Comparison of ENCODE assay signal across 31 mouse cellular contexts in the genomic region with DNA sequence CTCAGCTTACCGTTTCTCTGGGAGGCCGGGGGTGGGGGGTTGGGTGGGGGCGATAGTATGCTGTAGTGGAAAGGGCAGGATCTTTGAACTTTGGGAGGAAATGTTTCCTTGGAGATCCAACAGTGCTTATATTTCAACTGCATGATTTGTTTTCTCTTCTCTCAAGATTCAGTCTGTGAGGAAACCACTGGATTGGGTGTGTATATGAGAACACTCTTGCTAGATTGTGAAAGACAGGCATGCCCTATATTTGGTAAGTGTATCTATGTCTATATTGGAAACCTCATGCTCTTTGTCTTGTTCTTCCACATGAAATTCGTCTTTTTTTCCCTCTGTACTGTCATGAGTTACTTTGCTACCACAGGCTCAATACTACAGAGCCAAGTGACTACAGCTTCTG. TPM values are rescaled to one million over a fixed set of nuclear protein-coding genes. Genes with fewer than 3 reads are reported as not detected.
DNase-seq lines count a peak whose midpoint lies in the region; ATAC-seq and TF ChIP-seq lines count a peak whose summit lies in the region.
"Had no signal": no experiment of that assay in that cellular context is flagged by ENCODE, and none has a peak within 500 bp of the region (broad histone marks: within the 10 kb centered on the region; RNA-seq: fewer than 3 reads in every experiment).

No protein-coding gene starts in this region.

- no peak for ATAC-seq in embryonic facial prominence, embryonic 12.5 days (ENCODE audit: insufficient number of reproducible peaks, insufficient read depth, low FRiP score, low TSS enrichment)
- ATAC-seq in lung, postnatal 0 days = peak; percentile 43; the same call in 1 of the 2 replicates
- 0 out of 2 replicates have a peak, but pooled peaks have one; percentile 26 for ATAC-seq in embryonic facial prominence, embryonic 13.5 days (ENCODE audit: insufficient number of reproducible peaks, insufficient read depth, low FRiP score, low TSS enrichment, low read depth)
- ATAC-seq in hindbrain, embryonic 14.5 days (ENCODE audit: low FRiP score) = no peak
- ATAC-seq: forebrain, embryonic 13.5 days; forebrain, embryonic 16.5 days; hindbrain, postnatal 0 days; inflammation-experienced regulatory T-cells, adult 6 months; intestine, embryonic 16.5 days; Patski had no signal

- no peak for TF ChIP-seq EP300 in lung, postnatal 0 days (IDR thresholded peaks at IDR 0.05)

- 55% methylated on average over 4 of the region's 4 CpGs for WGBS in embryonic facial prominence, embryonic 12.5 days
- 66% methylated on average over 4 of the region's 4 CpGs for WGBS in embryonic facial prominence, embryonic 10.5 days
- 39% methylated on average over 4 of the region's 4 CpGs for whole genome bisulfite sequencing in lung, postnatal 0 days
- WGBS in embryonic facial prominence, embryonic 13.5 days = 43% methylated on average over 4 of the region's 4 CpGs
- WGBS in hindbrain, embryonic 14.5 days = 80% methylated on average over 4 of the region's 4 CpGs

- no peak for DNase-seq in embryonic facial prominence, embryonic 10.5 days (ENCODE audit: low spot score)
- peak; percentile 54 for DNase-seq in lung, postnatal 0 days (ENCODE audit: low spot score)
- DNase-seq in lung, postnatal 10 days = no peak
- peak; percentile 68 for DNase-seq in fat pad, adult 2 months (ENCODE audit: extremely low read depth, low read depth, low spot score)
- no peak for DNase-seq in frontal cortex, adult 2 months (ENCODE audit: extremely low spot score in 1 of 2, low spot score in 1 of 2)
- DNase-seq in hindbrain, embryonic 14.5 days (ENCODE audit: low spot score) = no peak
- DNase-seq: cerebellum, adult 11 months; cerebellum, adult 2 months; cerebellum, postnatal 10 days; cerebellum, postnatal 36 days; embryo, embryonic 11 days; gastrocnemius, adult 2 months; gastrocnemius, postnatal 14 days; heart, adult 11 months had no signal

- H3K4me3 ChIP-seq in embryonic facial prominence, embryonic 12.5 days = no peak overlapping the region
- H3K4me3 ChIP-seq in embryonic facial prominence, embryonic 10.5 days = no peak overlapping the region
- H3K4me3 ChIP-seq in lung, postnatal 0 days (ENCODE audit: low read depth, low read length) = no peak overlapping the region
- H3K4me3 ChIP-seq in embryonic facial prominence, embryonic 13.5 days = no peak overlapping the region
- H3K4me3 ChIP-seq in hindbrain, embryonic 14.5 days (replicated peaks; ENCODE audit: low read length) = no peak overlapping the region
- H3K4me3 ChIP-seq: forebrain, embryonic 10.5 days; forebrain, embryonic 13.5 days; gastrocnemius, adult 2 months; hindbrain, embryonic 13.5 days had no signal

- no peaks in the 10 kb centered on the region for H3K4me1 ChIP-seq in embryonic facial prominence, embryonic 12.5 days
- peaks cover 12% of the 10 kb centered on the region for H3K4me1 ChIP-seq in embryonic facial prominence, embryonic 10.5 days
- no peaks in the 10 kb centered on the region for H3K4me1 ChIP-seq in lung, postnatal 0 days (ENCODE audit: insufficient read depth, low read depth, low read length)
- H3K4me1 ChIP-seq in embryonic facial prominence, embryonic 13.5 days = peaks cover 16% of the 10 kb centered on the region
- H3K4me1 ChIP-seq in hindbrain, embryonic 14.5 days (replicated peaks; ENCODE audit: control insufficient read depth, insufficient read depth, low read length) = no peaks in the 10 kb centered on the region
- H3K4me1 ChIP-seq: forebrain, embryonic 10.5 days; forebrain, embryonic 13.5 days; hindbrain, embryonic 13.5 days had no signal

- H3K9ac ChIP-seq in embryonic facial prominence, embryonic 12.5 days = no peak overlapping the region
- H3K9ac ChIP-seq in lung, postnatal 0 days (replicated peaks; ENCODE audit: low read depth) = no peak overlapping the region
- H3K9ac ChIP-seq in embryonic facial prominence, embryonic 13.5 days = no peak overlapping the region
- H3K9ac ChIP-seq in hindbrain, embryonic 14.5 days = no peak overlapping the region
- H3K9ac ChIP-seq: forebrain, embryonic 13.5 days; hindbrain, embryonic 13.5 days had no signal

- H3K36me3 ChIP-seq in embryonic facial prominence, embryonic 12.5 days = no peaks in the 10 kb centered on the region
- no peaks in the 10 kb centered on the region for H3K36me3 ChIP-seq in embryonic facial prominence, embryonic 10.5 days (replicated peaks)
- H3K36me3 ChIP-seq in lung, postnatal 0 days (ENCODE audit: insufficient read depth, low read length) = no peaks in the 10 kb centered on the region
- no peaks in the 10 kb centered on the region for H3K36me3 ChIP-seq in embryonic facial prominence, embryonic 13.5 days
- no peaks in the 10 kb centered on the region for H3K36me3 ChIP-seq in hindbrain, embryonic 14.5 days (replicated peaks; ENCODE audit: control insufficient read depth, insufficient read depth)
- H3K36me3 ChIP-seq: forebrain, embryonic 10.5 days; G1E; hindbrain, embryonic 13.5 days had no signal

- 0 out of 2 replicates have a peak overlapping the region, but pooled peaks have one; percentile 11 for H3K27ac ChIP-seq in embryonic facial prominence, embryonic 12.5 days
- H3K27ac ChIP-seq in embryonic facial prominence, embryonic 10.5 days (replicated peaks) = no peak overlapping the region
- H3K27ac ChIP-seq in lung, postnatal 0 days (ENCODE audit: low read length) = no peak overlapping the region
- H3K27ac ChIP-seq in embryonic facial prominence, embryonic 13.5 days = peak overlapping the region; percentile 52
- no peak overlapping the region for H3K27ac ChIP-seq in hindbrain, embryonic 14.5 days
- H3K27ac ChIP-seq: forebrain, embryonic 10.5 days; forebrain, embryonic 13.5 days; gastrocnemius, adult 2 months; hindbrain, embryonic 13.5 days; hindbrain, postnatal 0 days had no signal

- H3K9me3 ChIP-seq in embryonic facial prominence, embryonic 12.5 days = no peaks in the 10 kb centered on the region
- 0 out of 2 replicates have a peak, but pooled peaks cover 3% of the 10 kb centered on the region for H3K9me3 ChIP-seq in embryonic facial prominence, embryonic 10.5 days
- H3K9me3 ChIP-seq in lung, postnatal 0 days (ENCODE audit: low read length) = no peaks in the 10 kb centered on the region
- 0 out of 2 replicates have a peak, but pooled peaks cover 2% of the 10 kb centered on the region for H3K9me3 ChIP-seq in embryonic facial prominence, embryonic 13.5 days
- no peaks in the 10 kb centered on the region for H3K9me3 ChIP-seq in hindbrain, embryonic 14.5 days (ENCODE audit: control insufficient read depth, low read length)
- H3K9me3 ChIP-seq: forebrain, embryonic 13.5 days; G1E; hindbrain, embryonic 13.5 days had no signal

- no peaks in the 10 kb centered on the region for H3K27me3 ChIP-seq in embryonic facial prominence, embryonic 12.5 days
- no peaks in the 10 kb centered on the region for H3K27me3 ChIP-seq in embryonic facial prominence, embryonic 10.5 days (replicated peaks; ENCODE audit: low read depth, poor library complexity, severe bottlenecking)
- H3K27me3 ChIP-seq in lung, postnatal 0 days (replicated peaks; ENCODE audit: insufficient read depth, low read length) = no peaks in the 10 kb centered on the region
- H3K27me3 ChIP-seq in embryonic facial prominence, embryonic 13.5 days = no peaks in the 10 kb centered on the region
- no peaks in the 10 kb centered on the region for H3K27me3 ChIP-seq in hindbrain, embryonic 14.5 days (ENCODE audit: control insufficient read depth, insufficient read depth, low read length)
- H3K27me3 ChIP-seq: forebrain, embryonic 13.5 days had no signal

- no peak overlapping the region for H3K4me2 ChIP-seq in embryonic facial prominence, embryonic 12.5 days (replicated peaks)
- H3K4me2 ChIP-seq in lung, postnatal 0 days (replicated peaks; ENCODE audit: low read depth, low read length) = no peak overlapping the region
- peak overlapping the region; percentile 19; the same call in 1 of the 2 replicates for H3K4me2 ChIP-seq in embryonic facial prominence, embryonic 13.5 days
- H3K4me2 ChIP-seq in hindbrain, embryonic 14.5 days (replicated peaks) = no peak overlapping the region
- H3K4me2 ChIP-seq: forebrain, embryonic 13.5 days; heart, embryonic 11.5 days; hindbrain, embryonic 13.5 days had no signal

- TF ChIP-seq CTCF in lung, postnatal 0 days (IDR thresholded peaks at IDR 0.05) = no peak

RNA-seq across cellular contexts. Expression of a gene that starts 0.6 kb away (rescaled TPM):
- polyA plus RNA-seq in embryonic facial prominence, embryonic 12.5 days (2016; fragmentation: Nextera tagmentation; extraction: Ambion mirVana) = 2.4 and 2.6 TPM in 2 replicates
- polyA plus RNA-seq in embryonic facial prominence, embryonic 10.5 days (2016; fragmentation: Nextera tagmentation; extraction: Ambion mirVana) = 0.09 TPM in 1 of 2 replicates, not detected in the other
- polyA plus RNA-seq in lung, postnatal 0 days (2015; fragmentation: Nextera tagmentation; extraction: Ambion mirVana) = 0.05 and 0.20 TPM in 2 replicates
- polyA plus RNA-seq in embryonic facial prominence, embryonic 13.5 days (2015; fragmentation: Nextera tagmentation; extraction: Ambion mirVana) = 16.7 and 22.4 TPM in 2 replicates
- 0.08 TPM in 1 of 2 replicates, not detected in the other for polyA plus RNA-seq in frontal cortex, adult 2 months (2012; rRNA removed)
- 0.09 TPM in 1 of 2 replicates, not detected in the other for polyA plus RNA-seq in hindbrain, embryonic 14.5 days (2014; fragmentation: Nextera tagmentation; extraction: Ambion mirVana)
- polyA plus RNA-seq: cerebellum, adult 2 months; cortical plate, adult 2 months; forebrain, embryonic 10.5 days; forebrain, embryonic 16.5 days; G1E; heart, embryonic 14.5 days; heart, postnatal 0 days; inflammation-experienced regulatory T-cells, adult 6 months; intestine, embryonic 16.5 days; Patski had no signal

RNA-seq across cellular contexts. Expression of a gene that starts 12.6 kb away (rescaled TPM):
- polyA plus RNA-seq in embryonic facial prominence, embryonic 12.5 days (2016; fragmentation: Nextera tagmentation; extraction: Ambion mirVana) = 154 and 157 TPM in 2 replicates
- polyA plus RNA-seq in embryonic facial prominence, embryonic 10.5 days (2016; fragmentation: Nextera tagmentation; extraction: Ambion mirVana) = 128 and 129 TPM in 2 replicates
- 153 and 163 TPM in 2 replicates for polyA plus RNA-seq in lung, postnatal 0 days (2015; fragmentation: Nextera tagmentation; extraction: Ambion mirVana)
- 173 and 182 TPM in 2 replicates for polyA plus RNA-seq in embryonic facial prominence, embryonic 13.5 days (2015; fragmentation: Nextera tagmentation; extraction: Ambion mirVana)
- polyA plus RNA-seq in frontal cortex, adult 2 months (2012; rRNA removed) = 42.0 and 43.7 TPM in 2 replicates
- 91.3 and 91.5 TPM in 2 replicates for polyA plus RNA-seq in hindbrain, embryonic 14.5 days (2014; fragmentation: Nextera tagmentation; extraction: Ambion mirVana)

RNA-seq across cellular contexts. Expression of a gene that starts 46.4 kb away (rescaled TPM):
- polyA plus RNA-seq in embryonic facial prominence, embryonic 12.5 days (2016; fragmentation: Nextera tagmentation; extraction: Ambion mirVana) = not detected in 2 replicates
- not detected in 2 replicates for polyA plus RNA-seq in embryonic facial prominence, embryonic 10.5 days (2016; fragmentation: Nextera tagmentation; extraction: Ambion mirVana)
- polyA plus RNA-seq in lung, postnatal 0 days (2015; fragmentation: Nextera tagmentation; extraction: Ambion mirVana) = not detected in 2 replicates
- not detected in 2 replicates for polyA plus RNA-seq in embryonic facial prominence, embryonic 13.5 days (2015; fragmentation: Nextera tagmentation; extraction: Ambion mirVana)
- polyA plus RNA-seq in frontal cortex, adult 2 months (2012; rRNA removed) = 0.10 TPM in 1 of 2 replicates, not detected in the other
- not detected in 2 replicates for polyA plus RNA-seq in hindbrain, embryonic 14.5 days (2014; fragmentation: Nextera tagmentation; extraction: Ambion mirVana)
- polyA plus RNA-seq: adrenal gland, adult 2 months; cerebellum, adult 2 months; cortical plate, adult 2 months; embryonic facial prominence, embryonic 11.5 days; forebrain, embryonic 10.5 days; forebrain, embryonic 13.5 days; forebrain, embryonic 16.5 days; G1E; heart, embryonic 11.5 days; heart, embryonic 14.5 days; heart, postnatal 0 days; hindbrain, embryonic 13.5 days; hindbrain, postnatal 0 days; inflammation-experienced regulatory T-cells, adult 6 months; intestine, embryonic 16.5 days; Patski had no signal

RNA-seq across cellular contexts. Expression of a gene that starts 56.2 kb away (rescaled TPM):
- polyA plus RNA-seq in embryonic facial prominence, embryonic 12.5 days (2016; fragmentation: Nextera tagmentation; extraction: Ambion mirVana) = 8.3 and 10.0 TPM in 2 replicates
- 8.0 and 9.2 TPM in 2 replicates for polyA plus RNA-seq in embryonic facial prominence, embryonic 10.5 days (2016; fragmentation: Nextera tagmentation; extraction: Ambion mirVana)
- 19.2 and 21.6 TPM in 2 replicates for polyA plus RNA-seq in lung, postnatal 0 days (2015; fragmentation: Nextera tagmentation; extraction: Ambion mirVana)
- polyA plus RNA-seq in embryonic facial prominence, embryonic 13.5 days (2015; fragmentation: Nextera tagmentation; extraction: Ambion mirVana) = 6.5 and 10.2 TPM in 2 replicates
- polyA plus RNA-seq in frontal cortex, adult 2 months (2012; rRNA removed) = 6.7 and 7.1 TPM in 2 replicates
- polyA plus RNA-seq in hindbrain, embryonic 14.5 days (2014; fragmentation: Nextera tagmentation; extraction: Ambion mirVana) = 10.2 and 14.1 TPM in 2 replicates

Comparison
In these comparisons a context has a peak if more than half of its experiments do, and no peak if none do; other contexts are left out.
1. ATAC-seq: peak in lung, postnatal 0 days (single experiment) and embryonic facial prominence, embryonic 13.5 days (single experiment); none in embryonic facial prominence, embryonic 12.5 days (single experiment) and hindbrain, embryonic 14.5 days (single experiment).
2. H3K27ac ChIP-seq: peak in embryonic facial prominence, embryonic 12.5 days (single experiment) and embryonic facial prominence, embryonic 13.5 days (single experiment); none in embryonic facial prominence, embryonic 10.5 days (single experiment), lung, postnatal 0 days (single experiment) and hindbrain, embryonic 14.5 days (single experiment).
3. DNase-seq: peak in lung, postnatal 0 days (single experiment) and fat pad, adult 2 months (single experiment); none in embryonic facial prominence, embryonic 10.5 days (single experiment), lung, postnatal 10 days (single experiment), frontal cortex, adult 2 months (0 of 2) and hindbrain, embryonic 14.5 days (single experiment).